Mouse (Mus musculus): ENCODE measurements around the gene Taf1b.

The Taf1b gene

GRCm38 (mm10) chr12:24555976-24556375 is 57.8 kb downstream of the Taf1b start:
- no peak for DNase-seq

- no peak for DNase-seq
Observed at GRCm38 (mm10) chr12:24563395-24563960, 65.3 kb downstream of the Taf1b start.

- no peak for DNase-seq
Observed at GRCm38 (mm10) chr12:24565311-24565710, 67.2 kb downstream of the Taf1b start.

GRCm38 (mm10) chr12:24567606-24568005 is 69.4 kb downstream of the Taf1b start:
- no peak for DNase-seq

- peak; percentile 85 for DNase-seq
Observed at GRCm38 (mm10) chr12:24571523-24572392, 73.6 kb downstream of the Taf1b start, which contains the start of gene Grhl1. Grhl1 (plus strand) TSS chr12:24572283.

- DNase-seq: no peak
Observed at GRCm38 (mm10) chr12:24572421-24573274, 74.5 kb downstream of the Taf1b start.

- no peak for DNase-seq
Observed at GRCm38 (mm10) chr12:24573275-24573580, 75.1 kb downstream of the Taf1b start.

- no peak for DNase-seq
Observed at GRCm38 (mm10) chr12:24574870-24575269, 76.7 kb downstream of the Taf1b start.

- DNase-seq: no peak
Observed at GRCm38 (mm10) chr12:24580452-24580851, 82.3 kb downstream of the Taf1b start.

- no peak for DNase-seq
Observed at GRCm38 (mm10) chr12:24580996-24581683, 83.0 kb downstream of the Taf1b start.

GRCm38 (mm10) chr12:24583653-24584052 is 85.5 kb downstream of the Taf1b start:
- DNase-seq: no peak

- no peak for DNase-seq
Observed at GRCm38 (mm10) chr12:24584835-24585234, 86.7 kb downstream of the Taf1b start.

GRCm38 (mm10) chr12:24586193-24586592 is 88.0 kb downstream of the Taf1b start:
- no peak for DNase-seq

- no peak for DNase-seq
Observed at GRCm38 (mm10) chr12:24590371-24590770, 92.2 kb downstream of the Taf1b start.

- no peak for DNase-seq
Observed at GRCm38 (mm10) chr12:24592055-24592454, 93.9 kb downstream of the Taf1b start.

- DNase-seq: peak; percentile 31
Observed at GRCm38 (mm10) chr12:24592956-24593672, 95.0 kb downstream of the Taf1b start.

GRCm38 (mm10) chr12:24597376-24597775 is 99.2 kb downstream of the Taf1b start:
- no peak for DNase-seq

GRCm38 (mm10) chr12:24599366-24599895 is 101.3 kb downstream of the Taf1b start:
- DNase-seq: no peak

GRCm38 (mm10) chr12:24600074-24600473 is 101.9 kb downstream of the Taf1b start:
- no peak for DNase-seq

GRCm38 (mm10) chr12:24600806-24601205 is 102.6 kb downstream of the Taf1b start:
- peak; percentile 54 for DNase-seq

- peak; percentile 76 for DNase-seq
Observed at GRCm38 (mm10) chr12:24603266-24603665, 105.1 kb downstream of the Taf1b start.

GRCm38 (mm10) chr12:24606166-24606565 is 108.0 kb downstream of the Taf1b start:
- DNase-seq: no peak

Measured in right cerebral cortex, postnatal 4 days (tissue).